Mouse (Mus musculus) heart, postnatal 0 days (tissue): Measurements from ENCODE around the gene Treml2.

Experiments
- CTCF ChIP-seq: IDR thresholded peaks from 2 replicates; pipeline ENCODE4 v1.5.1; 2016; ENCODE audit warnings: antibody characterized with exemption, control low read depth, low read depth
- EP300 ChIP-seq: IDR thresholded peaks from 2 replicates; pipeline ENCODE4 v1.6.1; 2016; ENCODE audit warnings: antibody characterized with exemption, low read depth

DNA sequence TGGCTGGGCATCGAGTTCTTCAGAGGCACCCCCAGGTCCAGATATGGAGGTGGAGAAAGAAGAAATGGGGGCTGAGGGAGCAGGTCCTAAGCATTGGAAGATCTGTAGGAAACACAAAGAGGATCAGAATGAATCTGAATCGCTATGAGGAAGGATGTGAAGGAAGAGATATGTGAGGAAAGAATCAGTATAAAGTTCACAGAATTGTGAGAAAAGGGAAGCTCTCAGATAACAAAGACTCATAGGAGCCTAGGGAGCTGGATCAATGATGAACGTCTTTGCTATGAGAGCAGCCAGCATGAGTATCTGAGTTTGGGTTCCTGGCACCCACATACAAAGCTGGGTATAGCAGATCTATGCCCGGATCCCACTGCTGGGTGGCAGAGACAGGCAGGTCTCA, 29.5 kb upstream of the Treml2 start:
- TF ChIP-seq CTCF (no peak), EP300 (no peak)
